Mouse (Mus musculus) left cerebral cortex, adult 11 months (tissue): ENCODE results near the gene Rcbtb1.
"Not testable (repeated sequence)": the region's sequence is repeated elsewhere in the genome, so short reads cannot be mapped to it uniquely, and the experiment has no call there.

Experiments
- DNase-seq: peaks from one replicate; pipeline ENCODE4 v3.0.0; 2022; ENCODE audit warnings: low spot score

Gene Rcbtb1

DNA sequence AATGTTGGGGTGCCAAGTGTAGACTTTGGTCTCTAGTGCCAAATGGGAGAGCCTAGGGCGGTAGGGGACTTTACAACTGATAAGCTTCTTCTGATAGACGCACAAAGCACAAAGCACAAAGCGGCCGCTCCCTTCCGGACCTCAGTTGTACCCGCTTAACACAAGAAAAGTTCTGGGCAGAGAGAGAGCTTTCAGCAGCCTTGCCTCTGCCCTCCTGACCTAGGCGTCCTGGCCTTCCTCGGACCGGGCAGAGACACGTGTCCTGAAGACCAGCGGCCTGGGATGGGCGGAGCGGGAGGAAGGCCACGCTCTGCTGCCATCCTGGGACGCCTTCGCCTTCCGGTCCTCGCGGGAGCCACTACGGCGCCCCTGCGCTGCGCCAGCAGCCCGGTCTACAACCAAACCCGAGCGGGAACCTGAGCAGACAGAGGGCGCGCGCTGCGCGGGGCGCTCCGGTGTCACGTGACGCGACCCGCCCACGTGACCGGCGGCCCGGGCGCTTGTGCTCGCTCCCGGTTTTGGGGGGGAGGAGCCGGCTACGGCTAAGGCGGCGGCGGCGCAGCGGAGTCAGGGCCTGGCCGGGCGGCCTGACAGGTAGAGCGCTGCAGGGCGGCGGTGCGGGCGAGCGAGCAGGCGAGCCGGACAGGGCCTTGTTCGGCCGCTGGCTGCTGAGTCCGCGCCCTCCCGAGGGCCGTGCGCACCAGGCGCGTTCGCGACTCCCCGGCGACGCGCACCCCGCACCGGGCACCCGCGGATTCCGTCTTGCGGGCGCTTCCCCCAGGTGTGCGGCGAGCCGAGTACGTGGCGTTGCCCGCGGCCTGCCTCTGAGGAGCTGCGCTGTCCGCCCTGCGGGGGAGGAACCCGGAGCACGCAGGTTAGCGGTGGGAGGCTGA lies at the start of gene Rcbtb1:
Gene Rcbtb1, plus strand, starts transcription at position 499 of the 893 bp plus-strand sequence.
- DNase-seq, result peak; percentile 90

DNA sequence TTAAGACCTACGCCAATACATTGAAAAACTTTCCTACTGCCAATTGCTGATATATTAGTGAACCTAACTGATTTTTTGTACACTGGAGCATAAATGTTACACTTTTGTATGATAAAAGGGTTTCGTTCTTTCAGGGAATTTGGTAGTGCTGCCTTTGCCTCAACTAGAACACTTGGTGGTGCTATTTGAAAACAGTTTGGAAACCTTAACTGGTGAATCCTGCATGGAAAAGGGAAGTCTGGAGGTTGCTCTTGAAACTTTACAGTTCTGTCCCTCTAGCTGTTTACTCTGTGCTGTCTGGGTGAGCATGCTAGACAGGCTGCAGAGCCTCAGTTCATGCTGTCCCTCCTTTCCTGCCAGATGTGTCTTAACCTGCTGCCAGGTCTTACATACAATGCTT lies 45.4 kb upstream of the Rcbtb1 start:
- DNase-seq, result no peak

DNA sequence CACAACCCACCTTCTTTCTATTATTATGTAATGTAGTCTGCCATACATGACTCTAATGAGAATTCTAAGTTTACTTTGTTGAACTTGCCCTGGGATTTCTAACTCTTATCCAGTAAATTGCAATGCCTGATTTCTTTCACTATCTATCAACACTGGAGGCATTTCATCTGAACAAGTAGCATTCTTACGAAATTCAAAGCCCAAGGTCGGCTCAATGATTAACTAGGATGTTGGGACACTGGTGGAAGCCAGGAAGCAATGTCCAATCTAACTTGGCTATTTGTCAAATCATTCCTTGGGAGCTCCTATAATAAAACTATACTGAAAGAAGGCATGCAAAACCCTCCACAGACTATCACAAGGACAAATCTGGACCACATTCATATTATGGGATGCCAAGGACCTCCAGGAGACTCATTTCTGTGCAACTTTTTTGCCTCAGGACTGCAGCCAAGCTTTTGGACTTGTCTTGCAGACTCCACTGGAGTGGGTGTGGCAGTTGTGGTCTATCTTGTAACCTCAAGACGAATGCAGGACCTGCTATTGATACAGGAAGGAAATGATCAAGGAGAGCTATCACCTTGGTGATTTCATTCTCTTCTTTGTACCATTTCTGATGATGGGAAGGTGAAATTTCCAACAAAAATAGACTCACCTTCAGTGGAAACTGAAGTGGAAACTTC lies 43.9 kb upstream of the Rcbtb1 start:
- DNase-seq, result no peak

DNA sequence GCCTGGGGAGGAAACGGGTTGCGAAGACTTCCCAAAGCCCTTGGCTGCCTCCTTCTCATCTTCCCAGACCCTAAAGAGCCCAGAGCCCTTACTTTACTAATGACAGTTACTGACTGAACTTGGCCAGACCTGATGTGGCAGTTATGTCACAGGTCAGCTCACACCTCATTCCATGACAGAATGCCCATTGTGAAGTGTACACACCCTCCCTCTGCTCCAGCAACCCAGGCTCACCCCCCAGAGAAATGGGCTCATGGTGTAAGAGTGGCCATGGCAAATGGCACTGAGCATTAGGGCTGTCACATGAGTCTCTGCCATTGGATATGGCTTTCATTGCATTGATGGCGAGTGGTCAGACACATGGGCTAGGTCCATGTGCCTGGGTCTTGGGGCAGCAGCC lies 22.4 kb upstream of the Rcbtb1 start, which contains the start of gene Gm5142:
Gene Gm5142, minus strand, starts transcription at position 101 of the 400 bp plus-strand sequence.
- DNase-seq, result no peak

DNA sequence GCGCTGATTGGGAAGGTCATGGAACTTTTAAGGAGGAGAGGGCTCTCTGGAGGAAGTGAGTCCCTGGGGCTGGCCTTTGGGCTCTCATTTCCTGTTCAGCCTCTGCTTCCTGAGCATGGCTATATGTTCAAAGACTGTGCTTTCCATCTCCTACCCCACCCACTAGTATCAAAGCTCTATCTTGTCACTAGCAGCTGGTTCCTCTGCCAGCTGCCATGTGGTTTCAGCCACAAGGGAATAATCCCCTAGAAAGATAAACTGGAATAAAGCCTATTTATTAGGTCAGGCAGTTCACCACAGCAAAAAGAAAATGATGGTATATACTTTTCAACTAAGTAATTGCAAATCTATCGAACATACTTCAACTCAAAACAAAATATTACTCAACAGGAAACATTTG lies 18.3 kb upstream of the Rcbtb1 start:
- no peak for DNase-seq

DNA sequence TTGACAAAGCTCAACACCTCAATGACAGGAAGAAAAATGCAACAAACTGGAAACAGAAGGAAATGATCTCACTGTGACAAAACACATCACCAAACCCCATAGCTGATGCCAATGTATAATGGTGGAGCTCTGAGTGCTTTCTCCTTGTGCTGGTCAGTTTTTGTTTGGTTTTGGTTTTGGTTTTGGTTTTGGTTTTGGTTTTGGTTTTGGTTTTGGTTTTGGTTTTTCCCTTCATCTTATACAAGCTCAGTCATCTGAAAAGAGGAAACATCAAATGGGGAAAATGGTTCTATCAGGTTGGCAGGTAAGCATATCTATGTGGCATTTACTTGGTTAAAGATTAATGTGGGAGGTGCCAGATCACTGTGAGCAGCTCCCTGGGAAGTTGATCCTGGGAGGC lies 15.5 kb upstream of the Rcbtb1 start:
- DNase-seq, result no peak

DNA sequence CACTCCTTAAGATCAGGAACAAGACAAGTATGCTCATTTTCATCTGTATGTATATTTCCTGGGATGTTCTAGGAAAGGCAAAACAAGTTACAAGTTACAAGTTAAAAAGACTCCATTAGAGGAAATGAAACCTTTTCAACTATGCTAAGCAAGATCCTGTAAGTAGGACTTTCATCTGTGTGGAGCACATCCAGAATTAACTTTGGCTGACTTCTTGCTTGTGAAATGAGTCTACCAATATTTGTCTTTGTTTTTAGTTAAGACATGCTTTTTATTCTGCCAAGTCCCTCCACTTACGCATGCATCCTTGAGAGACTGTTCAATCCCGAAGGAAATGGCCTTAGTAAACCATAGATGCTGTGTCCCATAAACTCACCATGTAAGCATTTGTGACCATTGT lies 14.9 kb upstream of the Rcbtb1 start:
- DNase-seq, result no peak

DNA sequence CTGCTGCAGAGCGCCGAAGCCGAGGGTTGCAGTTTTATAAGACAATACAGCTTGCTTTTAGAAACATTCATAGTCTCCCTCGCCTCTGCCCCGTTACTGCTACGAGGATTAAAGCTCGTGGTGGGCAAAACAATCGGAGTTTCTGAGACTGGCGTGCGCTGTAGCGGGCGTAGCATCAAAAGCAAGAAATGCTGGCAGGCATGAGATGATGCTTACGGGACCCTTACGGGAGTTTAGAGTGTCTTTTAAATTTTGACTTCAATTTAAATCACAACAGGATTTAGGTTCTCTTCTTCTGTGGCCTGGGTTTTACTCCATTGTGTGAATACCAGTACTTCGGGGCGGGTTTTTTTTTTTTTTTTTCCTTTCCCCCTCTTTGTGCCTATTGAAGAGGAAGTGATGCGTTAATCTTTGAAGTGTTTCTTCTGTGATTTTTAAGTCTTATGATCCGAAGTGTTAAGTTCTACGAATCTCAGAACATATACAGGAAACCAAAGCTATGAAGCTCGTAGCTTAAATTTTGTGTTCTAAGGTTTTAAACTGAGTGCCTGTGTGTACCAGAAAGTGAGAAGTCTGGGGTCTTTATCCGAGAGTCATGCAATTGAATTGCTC lies 701 bp downstream of the Rcbtb1 start:
- no peak for DNase-seq

DNA sequence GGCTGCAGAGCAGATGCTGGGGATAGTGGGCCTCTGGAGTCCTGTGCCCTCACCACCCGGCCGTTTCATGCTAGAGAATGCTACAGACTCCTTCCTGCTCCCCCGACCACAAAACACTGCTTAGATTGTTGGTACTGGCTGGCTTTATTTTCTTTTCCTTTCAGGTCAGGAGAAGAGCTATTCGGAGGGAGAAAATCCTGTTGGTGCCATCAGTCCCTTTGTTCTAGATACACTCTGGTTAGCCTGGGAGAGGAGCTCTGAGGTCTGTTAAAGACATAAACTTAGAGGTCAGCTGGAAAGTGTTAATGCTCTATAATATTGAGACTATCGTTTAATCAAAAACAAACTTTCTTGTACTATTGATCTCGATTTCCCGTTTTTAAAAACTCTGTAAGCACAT lies 4.5 kb downstream of the Rcbtb1 start:
- no peak for DNase-seq

DNA sequence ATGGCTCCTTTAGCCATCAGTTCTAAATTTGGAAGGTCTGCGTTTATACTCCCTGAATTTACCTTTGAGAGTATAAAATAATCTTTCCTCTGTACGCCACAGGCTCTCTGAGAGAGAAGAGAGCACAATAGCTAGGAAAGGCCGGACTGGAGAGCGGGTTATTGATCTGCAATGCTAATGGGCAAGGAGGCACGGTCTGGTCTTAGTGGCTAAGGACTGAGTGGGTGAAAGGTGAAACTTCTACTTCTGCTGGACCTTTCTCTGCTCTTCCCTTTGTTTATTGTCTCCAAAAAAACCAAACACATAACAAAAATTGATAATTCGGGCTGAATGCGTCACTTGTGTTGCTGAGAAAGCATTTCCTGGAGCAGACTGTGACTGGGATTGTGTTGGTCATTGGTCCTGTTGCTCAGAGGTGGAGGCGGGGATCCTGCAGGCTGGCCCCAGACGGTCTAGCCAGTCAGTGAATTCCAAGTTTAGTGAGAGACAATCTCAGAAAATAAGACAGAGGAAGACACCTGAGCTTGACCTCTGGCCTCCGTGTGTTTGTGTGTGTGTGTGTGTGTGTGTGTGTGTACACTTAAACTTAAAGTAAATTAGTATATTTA lies 5.1 kb downstream of the Rcbtb1 start:
- no peak for DNase-seq

DNA sequence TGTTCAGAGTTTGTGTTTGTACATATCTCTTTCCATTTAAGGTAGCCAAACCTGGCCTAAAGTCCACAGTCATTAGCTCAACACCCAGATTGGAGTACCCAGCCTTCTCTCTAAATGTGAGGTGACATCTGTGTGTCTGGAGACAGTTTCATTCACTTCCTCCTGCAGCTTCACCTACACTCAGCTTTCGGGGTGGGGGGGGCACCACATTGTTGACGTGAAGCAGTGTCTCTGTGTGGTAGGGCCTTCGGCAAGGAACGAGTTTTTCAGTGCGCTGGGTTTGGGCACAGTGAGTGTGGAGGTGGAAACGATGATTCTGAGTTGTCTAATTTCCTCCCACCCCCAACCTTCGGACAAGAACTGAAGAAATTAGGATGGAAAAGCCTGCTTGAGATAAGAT lies 8.0 kb downstream of the Rcbtb1 start:
- no peak for DNase-seq

DNA sequence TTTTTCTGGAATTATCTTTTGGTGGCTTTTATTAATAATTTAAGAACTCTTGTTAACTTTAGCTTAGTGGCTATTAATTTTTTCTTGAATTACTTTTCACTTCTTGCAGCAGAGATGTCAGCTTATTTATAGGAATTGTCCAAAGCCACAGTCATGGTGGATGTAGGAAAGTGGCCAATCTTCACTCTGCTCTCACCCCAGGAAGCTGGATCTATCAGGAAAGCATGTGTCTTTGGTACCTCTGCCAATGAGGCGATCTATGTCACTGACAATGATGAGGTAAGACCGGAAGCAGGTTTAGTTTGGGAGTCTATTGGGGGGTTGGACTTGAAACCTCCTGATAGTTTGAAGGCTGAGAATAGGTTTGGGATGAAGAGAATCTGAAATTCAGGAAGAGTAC lies 8.8 kb downstream of the Rcbtb1 start:
- DNase-seq, result no peak

DNA sequence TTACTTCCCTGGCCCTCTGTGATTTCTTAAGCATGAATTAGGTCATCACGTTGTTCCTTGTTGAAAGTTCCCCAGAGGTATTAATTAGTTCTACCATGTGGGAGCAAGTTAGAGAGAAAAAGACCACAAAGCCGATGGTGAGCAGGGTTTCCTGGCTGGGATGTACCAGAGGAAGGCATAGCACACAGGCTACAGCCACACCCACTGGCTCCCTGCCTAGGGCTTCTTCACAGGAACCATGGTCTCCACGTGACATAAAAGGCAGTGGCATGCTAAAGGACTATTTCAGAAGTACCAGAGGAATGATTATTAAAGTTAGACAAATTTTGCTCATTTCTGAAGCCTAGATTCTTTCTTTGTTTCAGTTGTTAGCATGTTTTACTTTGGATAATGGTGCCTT lies 18.2 kb downstream of the Rcbtb1 start:
- no peak for DNase-seq

DNA sequence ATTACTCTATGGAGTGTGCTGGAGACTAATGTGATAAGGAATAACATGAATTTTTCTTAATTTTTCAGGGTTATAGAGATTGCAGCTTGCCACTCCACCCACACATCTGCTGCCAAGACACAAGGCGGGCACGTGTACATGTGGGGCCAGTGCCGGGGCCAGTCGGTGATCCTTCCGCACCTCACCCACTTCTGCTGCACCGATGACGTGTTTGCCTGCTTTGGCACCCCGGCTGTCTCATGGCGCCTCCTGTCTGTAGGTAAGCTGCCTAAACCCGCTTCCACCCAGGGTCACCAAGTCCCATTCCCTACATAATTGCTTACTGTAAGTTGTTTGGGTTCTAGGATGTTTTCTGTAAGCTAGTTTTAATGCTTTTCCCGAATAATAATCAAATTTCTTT lies 25.2 kb downstream of the Rcbtb1 start:
- DNase-seq, result no peak

DNA sequence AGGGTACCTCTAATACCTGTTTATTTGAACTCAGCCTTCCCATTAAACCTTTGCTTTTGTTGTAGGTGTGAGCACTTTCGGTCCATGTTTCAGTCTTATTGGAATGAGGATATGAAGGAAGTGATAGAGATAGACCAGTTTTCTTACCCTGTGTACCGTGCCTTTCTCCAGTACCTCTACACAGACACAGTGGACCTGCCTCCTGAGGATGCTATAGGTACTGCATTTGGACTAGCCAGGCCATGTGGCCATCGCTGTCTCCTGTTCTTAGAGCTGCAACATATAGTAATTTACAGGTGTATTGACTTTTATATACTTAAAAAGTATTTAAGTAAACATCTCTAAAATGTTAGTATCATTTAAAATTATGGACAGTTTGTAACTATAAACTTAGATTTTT lies 28.8 kb downstream of the Rcbtb1 start:
- no peak for DNase-seq

DNA sequence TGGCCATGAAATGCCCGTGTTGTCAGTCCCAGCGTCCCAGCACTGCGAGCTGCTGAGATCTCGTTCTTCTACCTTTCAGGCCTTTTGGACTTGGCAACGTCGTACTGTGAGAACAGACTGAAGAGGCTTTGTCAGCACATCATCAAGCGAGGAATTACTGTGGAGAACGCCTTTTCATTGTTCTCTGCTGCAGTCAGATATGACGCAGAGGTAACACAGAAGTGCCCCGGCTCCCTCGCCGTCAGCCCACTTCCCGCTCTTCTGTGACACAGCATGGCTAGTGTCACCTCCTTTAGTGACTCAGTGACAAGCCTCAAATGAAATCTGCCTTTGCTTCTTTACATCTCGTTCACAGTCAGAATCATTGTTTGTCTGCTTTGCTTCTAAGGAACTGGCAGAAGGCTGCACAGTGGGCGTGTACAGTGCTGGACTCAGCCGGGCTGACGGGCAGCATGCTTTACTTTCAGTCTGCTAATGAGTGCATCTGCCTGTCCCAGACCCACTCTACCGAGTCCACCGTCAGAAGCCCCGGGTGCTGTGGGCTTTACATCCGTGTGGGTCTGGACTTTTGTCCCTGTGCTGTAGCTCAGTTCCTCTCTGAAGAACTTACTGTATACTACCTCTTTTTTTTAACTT lies 29.4 kb downstream of the Rcbtb1 start:
- no peak for DNase-seq

DNA sequence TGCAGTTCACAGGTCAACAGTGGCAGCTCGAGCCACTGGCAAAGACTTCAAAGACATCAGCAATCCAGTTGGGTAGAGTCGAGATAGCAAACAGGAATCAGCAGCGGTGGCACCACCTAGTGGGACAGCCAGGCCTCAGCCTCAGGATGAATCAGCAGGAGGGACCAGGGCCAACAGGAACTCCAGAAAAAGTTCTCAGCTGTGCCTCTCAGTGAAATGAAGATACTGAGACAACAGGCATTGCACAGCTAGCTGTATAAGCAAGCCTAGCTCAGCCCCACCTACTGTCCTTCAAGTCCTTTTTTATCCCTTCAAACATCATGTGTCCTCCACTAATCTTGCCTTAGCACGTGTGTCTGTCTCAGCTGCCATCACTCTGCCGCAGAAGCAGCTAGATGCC lies 31.0 kb downstream of the Rcbtb1 start:
- DNase-seq, result no peak

DNA sequence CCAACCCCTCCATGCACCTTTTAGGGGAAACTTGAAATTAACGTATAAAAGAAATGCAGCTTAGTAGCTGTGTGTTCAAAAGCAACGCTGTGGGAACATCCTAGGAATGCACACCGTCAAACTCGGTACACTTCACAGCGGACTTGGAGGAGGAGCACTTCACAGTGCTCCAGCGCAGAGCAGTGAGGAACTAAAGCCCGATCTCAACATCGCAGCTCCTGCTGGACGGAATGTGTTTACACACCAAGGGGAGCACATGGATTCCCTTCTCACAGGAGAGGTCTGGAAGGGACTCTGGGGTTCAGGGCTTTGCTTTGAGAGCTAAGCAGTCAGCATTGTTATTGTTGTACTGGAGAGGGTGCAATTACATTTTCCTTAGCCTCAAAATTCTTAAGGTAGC lies 32.6 kb downstream of the Rcbtb1 start:
- no peak for DNase-seq

DNA sequence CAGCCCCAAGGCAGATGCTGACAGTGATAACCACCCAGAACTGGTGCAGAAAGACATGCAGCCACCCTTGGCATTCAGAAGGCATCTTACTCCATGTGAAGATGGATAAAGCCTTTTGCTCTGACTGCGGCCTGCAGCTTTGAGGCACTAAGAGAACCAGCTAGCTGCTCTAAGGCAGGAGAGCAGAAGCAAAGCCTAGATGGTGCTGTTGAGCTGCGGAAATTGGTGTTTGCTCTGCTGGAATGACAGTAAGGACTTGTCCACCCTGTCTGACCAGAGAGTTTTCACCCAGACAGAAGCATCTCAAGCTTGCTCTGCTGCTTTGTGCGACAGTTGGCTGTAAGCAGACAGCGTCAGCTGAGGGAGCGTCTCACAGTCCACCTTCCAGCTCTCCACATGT lies 49.3 kb downstream of the Rcbtb1 start:
- not testable (repeated sequence) for DNase-seq

DNA sequence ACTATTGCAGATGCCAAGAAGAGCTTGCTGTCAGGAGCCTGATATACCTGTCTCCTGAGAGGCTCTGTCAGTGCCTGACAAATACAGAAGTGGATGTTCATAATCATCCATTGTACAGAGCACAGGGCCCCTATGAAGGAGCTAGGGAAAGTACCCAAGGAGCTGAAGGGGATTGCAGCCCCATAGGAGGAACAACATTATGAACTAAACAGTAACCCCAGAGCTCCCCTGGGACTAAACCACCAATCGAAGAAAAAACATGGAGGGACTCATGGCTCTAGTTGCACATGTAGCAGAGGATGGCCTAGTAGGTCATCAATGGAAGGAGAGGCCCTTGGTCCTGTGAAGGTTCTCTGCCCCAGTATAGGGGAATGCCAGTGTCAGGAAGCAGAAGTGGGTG lies 54.9 kb downstream of the Rcbtb1 start:
- not testable (repeated sequence) for DNase-seq

DNA sequence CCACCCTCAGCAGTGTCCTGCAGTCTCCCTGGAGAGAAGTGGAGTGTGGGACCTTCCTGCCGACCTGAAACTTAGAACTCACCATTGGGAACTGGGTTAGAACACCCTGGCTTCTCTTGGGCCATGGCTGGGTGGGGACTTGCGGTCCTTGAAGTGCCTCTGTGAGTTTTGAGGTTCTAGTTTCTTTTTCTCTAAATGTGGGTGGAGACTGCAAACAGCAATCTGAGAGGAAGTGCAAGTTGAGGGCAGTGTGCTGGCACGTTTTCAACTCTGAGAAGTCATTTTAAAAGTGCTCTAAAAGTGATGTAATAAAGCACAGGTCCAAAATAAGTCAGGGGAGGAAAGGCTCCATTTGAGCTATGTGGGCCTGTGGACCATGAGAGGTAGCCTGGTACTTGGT lies 59.0 kb downstream of the Rcbtb1 start, which contains the start of gene Gm6904:
Gene Gm6904, minus strand, starts transcription at position 161 of the 400 bp plus-strand sequence.
- no peak for DNase-seq

DNA sequence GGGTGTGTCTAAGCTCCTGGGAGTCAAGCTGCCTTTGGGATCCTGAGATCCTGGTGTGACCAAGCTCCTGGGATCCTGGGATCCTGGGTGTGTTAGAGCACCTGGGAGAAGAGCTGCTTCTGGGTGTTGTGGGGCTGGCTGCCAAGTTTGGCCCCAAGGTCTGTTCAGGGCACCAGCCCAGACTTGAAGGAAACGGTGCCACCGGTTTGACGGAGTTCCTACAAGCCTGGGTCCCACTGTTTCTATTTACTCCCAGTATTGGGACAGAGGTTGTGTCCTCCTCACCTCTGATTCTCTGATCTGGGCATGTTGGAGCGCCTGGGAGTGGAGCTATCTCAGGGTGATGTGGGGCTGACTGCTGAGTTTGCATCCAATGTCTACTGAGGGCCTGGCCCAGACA lies 74.0 kb downstream of the Rcbtb1 start:
- DNase-seq, result not testable (repeated sequence)
